Mouse (Mus musculus) gastrocnemius, postnatal 36 days (tissue): ENCODE measurements around the gene Phf2. TPM values are rescaled to one million over a fixed set of nuclear protein-coding genes. Genes with fewer than 3 reads are reported as not detected.
A peak's percentile ranks its signal among the peaks of the same experiment; 100 is the strongest.

ENCODE experiments used
- DNase-seq, 2 experiments: peaks; one replicate each; pipeline ENCODE4 v3.0.0; 2022
- intact Hi-C: fragments of 180-260 bp; cut with DNase I; formaldehyde crosslinking; loops from one replicate; pipeline ENCODE4 v1.15.1; 2025
- long read RNA-seq, 2 experiments: library from polyadenylated mRNA; stranded (forward); transcript quantifications; one replicate each; pipeline ENCODE4 v2.0.0; 2021
- total RNA-seq, 2 experiments: library from RNA; stranded (reverse); gene quantifications; 2 replicates each; pipeline ENCODE4 v1.2.3; 2021

Gene Phf2
- total RNA-seq = 10 to 100 TPM; 23.7 to 28.5 TPM
- long read RNA-seq, experiment 1, partial matches to known transcripts = 0 of 3 reads
- long read RNA-seq, experiment 1, other reads (novel, unspliced or antisense) = 3 of 3 reads
- long read RNA-seq, experiment 2, full-length matches to known transcripts = 2 of 6 reads
- long read RNA-seq, experiment 2, partial matches to known transcripts = 1 of 6 reads
- long read RNA-seq, experiment 2, other reads (novel, unspliced or antisense) = 3 of 6 reads

GRCm38 (mm10) chr13:48870771-48871731, at the start of gene Phf2:
Phf2 (minus strand) TSS chr13:48871119.
- peak in 1 of 2 experiments; percentile 62 for DNase-seq
- intact Hi-C loops = no loop called here

GRCm38 (mm10) chr13:48919756-48920415, 49.0 kb upstream of the Phf2 start:
- no peak for DNase-seq
- intact Hi-C loops = no loop called here

GRCm38 (mm10) chr13:48917113-48917599, 46.2 kb upstream of the Phf2 start:
- no peak for DNase-seq
- intact Hi-C loops = no loop called here

- intact Hi-C loops = loop anchor here (5.0 kb wide), 1 partner anchor 84 kb away; no protein-coding TSS in a partner anchor
- DNase-seq = no peak
Observed at GRCm38 (mm10) chr13:48913680-48914079, 42.8 kb upstream of the Phf2 start.

- DNase-seq = no peak
- intact Hi-C loops = loop anchor here (5.0 kb wide), 1 partner anchor 84 kb away; no protein-coding TSS in a partner anchor
Observed at GRCm38 (mm10) chr13:48913141-48913540, 42.2 kb upstream of the Phf2 start.

- intact Hi-C loops = loop anchor here (5.0 kb wide), 1 partner anchor 86 kb away; no protein-coding TSS in a partner anchor
- no peak for DNase-seq
Observed at GRCm38 (mm10) chr13:48911426-48911825, 40.5 kb upstream of the Phf2 start.

- intact Hi-C loops = no loop called here
- no peak for DNase-seq
Observed at GRCm38 (mm10) chr13:48905458-48905857, 34.5 kb upstream of the Phf2 start.

GRCm38 (mm10) chr13:48895376-48895775, 24.5 kb upstream of the Phf2 start:
- intact Hi-C loops = loop anchor here (5.0 kb wide), 1 partner anchor 102 kb away; no protein-coding TSS in a partner anchor
- no peak for DNase-seq

- DNase-seq = no peak
- intact Hi-C loops = no loop called here
Observed at GRCm38 (mm10) chr13:48890260-48890960, 19.5 kb upstream of the Phf2 start.

- peak; percentile 97 to 98 for DNase-seq
- intact Hi-C loops = loop anchor here (5.0 kb wide), 1 partner anchor 89 kb away; the partner anchor contains the start of gene Fam120a
Observed at GRCm38 (mm10) chr13:48878534-48878933, 7.6 kb upstream of the Phf2 start.

GRCm38 (mm10) chr13:48877805-48878204, 6.9 kb upstream of the Phf2 start:
- DNase-seq = no peak
- intact Hi-C loops = loop anchor here (5.0 kb wide), 1 partner anchor 89 kb away; the partner anchor contains the start of gene Fam120a

- no peak for DNase-seq
- intact Hi-C loops = no loop called here
Observed at GRCm38 (mm10) chr13:48872726-48873125, 1.8 kb upstream of the Phf2 start.

- DNase-seq = no peak
- intact Hi-C loops = no loop called here
Observed at GRCm38 (mm10) chr13:48871887-48872606, 1.1 kb upstream of the Phf2 start.

- intact Hi-C loops = no loop called here
- peak in 1 of 2 experiments; percentile 57 for DNase-seq
Observed at GRCm38 (mm10) chr13:48869950-48870770, 759 bp downstream of the Phf2 start.

- intact Hi-C loops = no loop called here
- no peak for DNase-seq
Observed at GRCm38 (mm10) chr13:48869600-48869949, 1.3 kb downstream of the Phf2 start.

GRCm38 (mm10) chr13:48869088-48869487, 1.8 kb downstream of the Phf2 start:
- intact Hi-C loops = no loop called here
- DNase-seq = no peak

GRCm38 (mm10) chr13:48864673-48865356, 6.1 kb downstream of the Phf2 start:
- intact Hi-C loops = no loop called here
- DNase-seq = no peak

- intact Hi-C loops = no loop called here
- DNase-seq = no peak
Observed at GRCm38 (mm10) chr13:48863556-48863955, 7.4 kb downstream of the Phf2 start.
